Mouse (Mus musculus): Measurements from ENCODE around the gene Fgd2. TPM values are rescaled to one million over a fixed set of nuclear protein-coding genes. Genes with fewer than 3 reads are reported as not detected.
A peak's percentile ranks its signal among the peaks of the same experiment; 100 is the strongest.

The Fgd2 gene
- polyA plus RNA-seq, 1 experiment from 2014 or later: 12.3 TPM

DNA sequence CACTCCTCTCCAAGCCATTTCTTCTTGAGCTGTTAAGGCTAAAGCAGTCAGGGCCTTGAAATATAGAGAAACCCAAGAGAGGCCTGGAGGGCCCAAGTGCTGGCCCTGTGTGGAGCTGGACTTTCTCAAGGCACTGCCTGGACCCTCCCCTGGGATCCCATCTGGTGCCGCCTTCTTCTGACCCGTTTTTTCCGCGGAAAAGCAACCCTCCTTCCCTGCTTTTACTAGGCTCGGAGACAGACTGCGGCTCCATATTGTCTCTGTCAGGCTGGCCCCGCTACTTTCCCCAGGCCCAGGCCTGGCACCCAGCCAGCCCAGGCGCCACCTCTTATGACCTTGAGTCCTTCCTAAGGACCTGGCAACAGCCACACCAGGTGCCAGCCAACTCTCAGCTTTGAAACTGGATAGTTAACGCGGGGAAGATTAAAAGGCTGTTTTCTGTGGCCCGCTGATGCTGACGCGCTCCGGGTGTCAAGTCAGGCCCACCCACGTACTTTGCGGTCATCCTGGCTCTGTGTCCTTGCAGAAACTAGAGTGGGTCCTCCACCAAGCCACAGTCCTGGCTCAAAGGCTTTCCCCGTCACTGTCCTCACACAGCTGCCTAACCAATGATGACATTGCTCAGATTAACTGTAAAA is 4.8 kb upstream of the Fgd2 start:
- peak overlapping the region; percentile 53 for H3K4me3 ChIP-seq
- no peaks in the 10 kb centered on the region for H3K9me3 ChIP-seq
- H3K4me1 ChIP-seq: peaks cover 36% of the 10 kb centered on the region
- peak overlapping the region; percentile 89 for H3K27ac ChIP-seq (replicated peaks)
- H3K27me3 ChIP-seq (replicated peaks; ENCODE audit: low read depth, poor library complexity, severe bottlenecking): no peaks in the 10 kb centered on the region
- peak; percentile 64 for DNase-seq (ENCODE audit: low spot score)
- H3K36me3 ChIP-seq (replicated peaks): no peaks in the 10 kb centered on the region
- 35% methylated on average over 17 of the region's 17 CpGs for WGBS

- 2% methylated on average over 11 of the region's 11 CpGs for WGBS
Observed at GRCm38 (mm10) chr17:29356479-29356856, 4.2 kb upstream of the Fgd2 start.

GRCm38 (mm10) chr17:29356882-29357281 is 3.8 kb upstream of the Fgd2 start:
- H3K36me3 ChIP-seq (replicated peaks): no peaks in the 10 kb centered on the region
- 9% methylated on average over 9 of the region's 9 CpGs for WGBS
- H3K27me3 ChIP-seq (replicated peaks; ENCODE audit: low read depth, poor library complexity, severe bottlenecking): no peaks in the 10 kb centered on the region
- H3K27ac ChIP-seq (replicated peaks): peak overlapping the region; percentile 89
- DNase-seq (ENCODE audit: low spot score): no peak
- H3K4me3 ChIP-seq: peak overlapping the region; percentile 53
- H3K9me3 ChIP-seq: no peaks in the 10 kb centered on the region
- H3K4me1 ChIP-seq: peaks cover 44% of the 10 kb centered on the region

More at GRCm38 (mm10) chr17:29356479-29356856, 4.2 kb upstream of the Fgd2 start:
- Histone ChIP-seq H3K4me3 (peak overlapping the region; percentile 53), H3K4me1 (peaks cover 41% of the 10 kb centered on the region), H3K9me3 (no peaks in the 10 kb centered on the region), H3K27me3 (replicated peaks; ENCODE audit: low read depth, poor library complexity, severe bottlenecking) (no peaks in the 10 kb centered on the region), H3K27ac (replicated peaks) (peak overlapping the region; percentile 89), H3K36me3 (replicated peaks) (no peaks in the 10 kb centered on the region)
- DNase-seq (ENCODE audit: low spot score): peak; percentile 89

GRCm38 (mm10) chr17:29358928-29359327 is 1.8 kb upstream of the Fgd2 start:
- H3K4me1 ChIP-seq: peaks cover 47% of the 10 kb centered on the region
- 59% methylated on average over 3 of the region's 3 CpGs for WGBS
- no peaks in the 10 kb centered on the region for H3K27me3 ChIP-seq (replicated peaks; ENCODE audit: low read depth, poor library complexity, severe bottlenecking)
- DNase-seq (ENCODE audit: low spot score): no peak
- H3K36me3 ChIP-seq (replicated peaks): no peaks in the 10 kb centered on the region
- H3K4me3 ChIP-seq: no peak overlapping the region
- H3K27ac ChIP-seq (replicated peaks): no peak overlapping the region
- H3K9me3 ChIP-seq: no peaks in the 10 kb centered on the region

- Histone ChIP-seq H3K36me3 (replicated peaks) (no peaks in the 10 kb centered on the region), H3K27ac (replicated peaks) (no peak overlapping the region), H3K4me3 (no peak overlapping the region), H3K4me1 (peaks cover 21% of the 10 kb centered on the region), H3K9me3 (no peaks in the 10 kb centered on the region), H3K27me3 (replicated peaks; ENCODE audit: low read depth, poor library complexity, severe bottlenecking) (no peaks in the 10 kb centered on the region)
- WGBS: 55% methylated on average over 8 of the region's 8 CpGs
- DNase-seq (ENCODE audit: low spot score): peak; percentile 50
Observed at GRCm38 (mm10) chr17:29361982-29362691, 1.4 kb downstream of the Fgd2 start.

- H3K4me1 ChIP-seq: peaks cover 19% of the 10 kb centered on the region
- H3K9me3 ChIP-seq: no peaks in the 10 kb centered on the region
- no peaks in the 10 kb centered on the region for H3K36me3 ChIP-seq (replicated peaks)
- DNase-seq (ENCODE audit: low spot score): no peak
- no peak overlapping the region for H3K4me3 ChIP-seq
- H3K27me3 ChIP-seq (replicated peaks; ENCODE audit: low read depth, poor library complexity, severe bottlenecking): peaks cover 6% of the 10 kb centered on the region; the same call in 1 of the 2 replicates
- H3K27ac ChIP-seq (replicated peaks): no peak overlapping the region
- 89% methylated on average over 8 of the region's 8 CpGs for WGBS
Observed at GRCm38 (mm10) chr17:29363109-29363508, 2.4 kb downstream of the Fgd2 start.

DNA sequence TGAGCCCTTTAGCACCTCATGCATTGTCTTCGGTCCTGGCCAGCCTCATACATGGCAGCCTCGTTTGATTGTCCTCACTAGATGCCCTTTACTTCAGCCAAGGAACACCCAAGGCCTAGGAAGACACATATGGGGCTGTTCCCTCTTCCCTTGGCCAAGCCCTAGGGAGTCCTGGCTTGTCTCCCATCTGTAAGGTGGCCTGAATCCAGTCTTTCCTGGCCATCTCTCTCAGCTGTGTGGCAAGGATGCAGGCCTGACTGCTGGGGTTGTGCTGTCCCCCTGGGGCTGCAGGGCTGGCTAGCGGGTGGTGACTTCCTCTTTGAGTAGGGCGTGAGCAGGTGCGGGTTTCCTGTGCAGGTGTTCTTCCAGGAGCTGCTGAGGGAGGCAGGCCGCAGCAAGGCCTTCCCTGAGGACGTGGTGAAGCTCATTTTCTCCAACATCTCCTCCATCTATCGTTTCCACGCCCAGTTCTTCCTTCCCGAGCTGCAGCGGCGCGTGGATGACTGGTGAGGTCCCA is 4.4 kb downstream of the Fgd2 start:
- Histone ChIP-seq H3K4me1 (peaks cover 37% of the 10 kb centered on the region), H3K27me3 (replicated peaks; ENCODE audit: low read depth, poor library complexity, severe bottlenecking) (peaks cover 25% of the 10 kb centered on the region), H3K9me3 (no peaks in the 10 kb centered on the region), H3K27ac (replicated peaks) (no peak overlapping the region), H3K4me3 (no peak overlapping the region), H3K36me3 (replicated peaks) (no peaks in the 10 kb centered on the region)
- 87% methylated on average over 13 of the region's 13 CpGs for WGBS
- no peak for DNase-seq (ENCODE audit: low spot score)

DNA sequence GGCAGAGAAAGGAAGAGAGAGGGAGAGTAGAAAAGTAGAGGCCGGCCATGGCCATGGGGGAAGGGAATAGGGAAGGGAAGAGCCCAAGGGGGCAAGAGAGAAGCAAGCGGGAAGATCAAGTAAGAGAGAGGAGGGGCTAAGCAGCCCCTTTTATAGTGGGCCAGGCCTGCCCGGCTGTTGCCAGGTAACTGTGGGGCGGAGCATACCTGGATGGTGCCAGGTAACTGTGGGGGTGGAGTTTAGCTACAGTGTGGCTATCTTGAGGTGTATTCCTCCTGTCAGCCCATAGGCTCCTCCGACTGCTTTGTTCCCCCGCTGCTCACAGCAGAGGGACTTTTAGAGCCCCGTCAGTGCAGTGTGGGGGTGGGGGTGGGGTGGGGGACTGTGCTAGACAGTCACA is 8.0 kb downstream of the Fgd2 start:
- H3K27me3 ChIP-seq (replicated peaks; ENCODE audit: low read depth, poor library complexity, severe bottlenecking): peaks cover 25% of the 10 kb centered on the region
- peak overlapping the region; percentile 39 for H3K4me3 ChIP-seq
- H3K36me3 ChIP-seq (replicated peaks): no peaks in the 10 kb centered on the region
- no peaks in the 10 kb centered on the region for H3K9me3 ChIP-seq
- H3K4me1 ChIP-seq: peaks cover 24% of the 10 kb centered on the region
- H3K27ac ChIP-seq (replicated peaks): peak overlapping the region; percentile 70
- DNase-seq (ENCODE audit: low spot score): peak; percentile 54
- WGBS: 12% methylated on average over 7 of the region's 7 CpGs

DNA sequence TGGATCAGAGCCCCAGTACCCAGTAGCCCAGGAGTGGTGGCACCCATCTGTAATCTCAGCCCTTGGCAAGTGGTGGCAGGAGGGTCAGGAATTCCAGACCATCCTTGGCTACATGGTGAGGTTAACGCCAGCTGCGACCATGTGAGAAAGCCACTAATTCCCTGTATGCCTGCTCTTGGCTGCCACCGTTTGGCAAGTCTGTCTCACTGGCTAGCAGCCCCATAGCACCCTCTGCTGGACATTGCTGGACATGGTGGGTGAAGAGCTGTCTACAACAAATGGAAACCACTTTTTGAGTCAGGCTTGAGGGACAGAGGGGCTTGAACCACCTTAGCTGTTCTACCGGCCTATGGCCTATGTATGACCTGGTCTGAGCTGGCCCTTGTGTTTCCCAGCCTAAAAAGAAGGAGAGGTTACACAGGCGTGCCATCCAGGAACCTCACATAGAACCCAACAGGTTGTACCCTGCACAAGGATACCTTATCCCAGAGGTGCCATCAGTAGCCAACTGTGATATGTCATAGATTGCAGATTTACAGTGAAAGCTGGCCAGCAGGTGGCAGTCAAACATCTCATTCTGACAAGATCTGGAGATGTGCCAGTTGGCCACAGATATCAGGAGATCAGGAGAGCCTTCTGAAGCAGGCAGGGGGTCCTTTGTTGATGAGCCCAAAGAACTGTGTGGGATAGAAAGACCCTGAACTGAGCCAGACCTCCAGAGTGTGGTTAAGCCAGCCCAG is 10.4 kb downstream of the Fgd2 start:
- 6% methylated on average over 5 of the region's 5 CpGs for WGBS
- Histone ChIP-seq H3K9me3 (no peaks in the 10 kb centered on the region), H3K4me3 (no peak overlapping the region), H3K36me3 (replicated peaks) (no peaks in the 10 kb centered on the region), H3K27ac (replicated peaks) (0 out of 2 replicates have a peak overlapping the region, but pooled peaks have one; percentile 3), H3K4me1 (peaks cover 24% of the 10 kb centered on the region), H3K27me3 (replicated peaks; ENCODE audit: low read depth, poor library complexity, severe bottlenecking) (peaks cover 25% of the 10 kb centered on the region)
- peak; percentile 92 for DNase-seq (ENCODE audit: low spot score)

DNA sequence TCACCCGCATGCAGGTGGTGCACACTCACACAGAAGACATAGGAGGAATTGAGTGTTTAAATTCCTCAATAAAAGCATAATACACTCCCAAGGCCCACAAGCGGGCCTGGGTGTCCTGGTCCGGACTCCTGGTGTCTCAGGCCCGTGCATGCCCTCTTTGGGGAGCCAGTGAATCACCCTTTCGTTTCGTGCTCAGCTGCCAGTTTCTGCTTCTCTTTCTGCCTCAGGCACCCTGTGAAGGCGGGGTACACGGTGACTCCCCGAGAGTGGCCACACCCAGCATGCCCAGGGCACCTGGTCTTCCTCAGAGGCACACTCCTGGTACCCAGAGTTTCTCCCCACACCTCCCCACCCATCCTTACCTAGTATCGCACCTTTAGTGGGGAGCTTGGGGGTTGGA is 15.2 kb downstream of the Fgd2 start:
- Histone ChIP-seq H3K9me3 (no peaks in the 10 kb centered on the region), H3K4me1 (peaks cover 4% of the 10 kb centered on the region; the same call in 1 of the 2 replicates), H3K4me3 (no peak overlapping the region), H3K27me3 (replicated peaks; ENCODE audit: low read depth, poor library complexity, severe bottlenecking) (no peaks in the 10 kb centered on the region), H3K36me3 (replicated peaks) (no peaks in the 10 kb centered on the region), H3K27ac (replicated peaks) (no peak overlapping the region)
- 84% methylated on average over 10 of the region's 10 CpGs for WGBS
- no peak for DNase-seq (ENCODE audit: low spot score)

DNA sequence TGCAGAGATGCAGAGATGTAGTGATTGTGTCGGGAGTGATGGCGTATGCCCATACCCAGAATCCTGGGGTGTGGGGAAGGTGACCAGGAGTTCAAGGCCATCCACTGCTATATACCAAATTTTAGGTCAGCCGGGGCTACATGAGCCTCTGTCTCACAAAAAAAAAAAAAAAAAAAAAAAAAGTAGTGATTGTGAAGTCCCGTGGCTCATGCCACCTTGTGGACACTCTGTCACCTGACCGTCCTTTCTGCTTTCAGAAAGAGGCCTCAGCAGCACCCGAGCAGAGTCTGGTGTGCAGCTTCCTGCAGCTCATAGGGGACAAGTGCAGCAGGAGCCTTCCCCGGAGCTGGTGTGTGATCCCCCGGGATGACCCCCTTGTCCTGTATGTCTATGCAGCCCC is 17.3 kb downstream of the Fgd2 start:
- Histone ChIP-seq H3K9me3 (no peaks in the 10 kb centered on the region), H3K4me3 (no peak overlapping the region), H3K36me3 (replicated peaks) (no peaks in the 10 kb centered on the region), H3K27me3 (replicated peaks; ENCODE audit: low read depth, poor library complexity, severe bottlenecking) (no peaks in the 10 kb centered on the region), H3K4me1 (no peaks in the 10 kb centered on the region), H3K27ac (replicated peaks) (no peak overlapping the region)
- DNase-seq (ENCODE audit: low spot score): no peak
- WGBS: 71% methylated on average over 8 of the region's 8 CpGs

DNA sequence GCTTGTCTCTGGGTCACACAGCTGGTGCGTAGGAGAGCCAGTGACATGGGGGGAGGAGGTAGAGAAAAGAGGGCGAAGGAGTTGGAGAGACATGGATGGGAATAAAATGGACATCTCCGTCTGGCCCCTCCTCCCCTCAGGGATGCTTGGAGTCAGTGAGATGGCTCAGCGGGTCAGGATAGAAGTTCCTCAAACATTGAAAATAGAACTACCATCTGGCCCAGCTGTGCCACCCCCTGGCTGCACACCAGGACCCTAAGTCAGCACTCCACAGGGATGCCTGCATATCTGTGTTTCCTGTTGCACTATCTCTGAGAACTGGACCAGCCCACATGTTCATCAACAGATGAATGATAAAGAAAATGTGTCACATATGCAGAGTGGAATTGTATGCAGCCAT is 19.5 kb downstream of the Fgd2 start:
- Histone ChIP-seq H3K4me3 (no peak overlapping the region), H3K27ac (replicated peaks) (no peak overlapping the region), H3K27me3 (replicated peaks; ENCODE audit: low read depth, poor library complexity, severe bottlenecking) (no peaks in the 10 kb centered on the region), H3K9me3 (no peaks in the 10 kb centered on the region), H3K36me3 (replicated peaks) (no peaks in the 10 kb centered on the region), H3K4me1 (peaks cover 6% of the 10 kb centered on the region)
- no peak for DNase-seq (ENCODE audit: low spot score)
- 90% methylated on average over 4 of the region's 4 CpGs for WGBS

Measured in embryonic facial prominence, embryonic 10.5 days (tissue).